ENCODE assay signal across 1 mouse cellular context in the genomic region with DNA sequence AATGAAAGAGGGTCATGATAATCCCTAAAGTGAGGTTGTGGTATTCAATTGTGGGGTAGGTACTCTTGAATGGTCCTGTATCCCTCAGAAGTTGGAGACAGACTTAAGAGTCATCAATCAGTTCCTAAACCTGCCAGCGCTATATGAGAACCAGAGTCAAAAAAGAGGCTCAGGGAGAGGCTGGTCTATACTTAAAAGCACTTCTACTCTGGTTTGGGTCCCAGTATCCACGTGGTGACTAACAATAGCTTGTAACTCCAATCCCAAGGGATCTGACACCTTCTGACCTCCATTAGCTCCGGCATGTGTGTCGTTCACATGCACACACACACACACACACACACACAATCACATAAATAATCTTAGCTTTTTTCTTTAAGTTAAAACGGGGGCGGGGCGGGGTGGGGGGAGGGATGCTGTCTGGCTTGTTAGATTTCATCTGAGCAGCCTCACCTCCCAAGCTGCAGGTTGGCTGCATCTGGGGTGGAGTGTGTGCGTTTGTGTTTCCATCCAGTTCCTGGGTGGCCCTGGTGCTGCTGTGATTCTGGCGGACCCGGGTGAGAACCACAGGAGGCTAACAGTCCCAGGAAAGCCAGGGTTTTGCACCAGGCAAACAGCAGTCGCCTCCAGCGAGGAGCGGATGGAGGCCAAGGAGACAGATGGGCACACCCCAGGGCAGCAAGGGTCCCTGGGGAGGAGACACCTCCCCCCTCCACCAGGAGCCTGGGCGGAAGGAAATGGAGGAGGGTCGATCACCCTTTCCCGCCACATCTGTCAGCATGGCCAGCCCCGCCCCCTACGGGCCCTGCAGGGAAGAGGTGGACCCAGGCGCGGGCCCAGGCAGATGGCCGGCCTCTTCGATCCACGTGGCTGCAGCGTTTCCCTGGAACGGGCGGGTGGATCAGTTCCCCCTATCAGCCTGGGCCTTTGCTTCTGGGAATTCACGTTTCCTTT.
TF ChIP-seq lines count a peak whose summit lies in the region.

No protein-coding gene starts in this region.

TF ChIP-seq in MEL, 35 proteins besides CTCF, POLR2A, EP300 and RAD21 (continued from another document):
- no peak for TF ChIP-seq GABPA (IDR thresholded peaks at IDR 0.05; ENCODE audit: low read depth, low read length)
